10 mouse cellular contexts compared by ENCODE assay signal in the genomic region with DNA sequence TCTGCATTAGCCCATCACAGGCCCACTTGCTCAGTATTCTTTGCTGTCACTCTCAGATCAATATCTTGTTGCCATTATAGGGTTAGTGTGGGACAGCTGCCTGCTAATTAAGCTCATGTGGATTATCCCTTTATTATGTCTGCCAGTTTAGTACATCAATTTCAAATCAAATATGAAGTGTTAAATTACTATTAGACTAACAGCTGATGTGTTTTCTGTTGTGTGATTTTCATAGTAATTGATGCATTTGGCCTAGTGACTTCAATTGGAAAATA. TPM values are rescaled to one million over a fixed set of nuclear protein-coding genes. Genes with fewer than 3 reads are reported as not detected.
DNase-seq lines count a peak whose midpoint lies in the region; ATAC-seq and TF ChIP-seq lines count a peak whose summit lies in the region.
"Had no signal": no experiment of that assay in that cellular context is flagged by ENCODE, and none has a peak within 500 bp of the region (broad histone marks: within the 10 kb centered on the region; RNA-seq: fewer than 3 reads in every experiment).

No protein-coding gene starts in this region.

- H3K36me3 ChIP-seq in heart, embryonic 12.5 days = peaks cover 29% of the 10 kb centered on the region
- H3K36me3 ChIP-seq in liver, adult 2 months (ENCODE audit: control insufficient read depth, insufficient read depth, low read length) = no peaks in the 10 kb centered on the region
- H3K36me3 ChIP-seq in liver, embryonic 11.5 days (ENCODE audit: control insufficient read depth, insufficient read depth, low read length) = no peaks in the 10 kb centered on the region
- H3K36me3 ChIP-seq in embryonic facial prominence, embryonic 10.5 days (replicated peaks) = peaks cover 8% of the 10 kb centered on the region
- H3K36me3 ChIP-seq in forebrain, embryonic 16.5 days (ENCODE audit: control insufficient read depth, insufficient read depth) = no peaks in the 10 kb centered on the region

- peak overlapping the region; percentile 88 for H3K27ac ChIP-seq in heart, embryonic 12.5 days (ENCODE audit: poor library complexity, severe bottlenecking)
- peak overlapping the region; percentile 38 for H3K27ac ChIP-seq in liver, adult 2 months (replicated peaks; ENCODE audit: insufficient read depth, low read depth, low read length)
- no peak overlapping the region; the same call in 1 of the 2 replicates for H3K27ac ChIP-seq in liver, embryonic 11.5 days (ENCODE audit: low read depth, low read length)
- 0 out of 2 replicates have a peak overlapping the region, but pooled peaks have one; percentile 5 for H3K27ac ChIP-seq in embryonic facial prominence, embryonic 10.5 days (replicated peaks)
- no peak overlapping the region for H3K27ac ChIP-seq in forebrain, embryonic 16.5 days (ENCODE audit: low read length)

- H3K79me2 ChIP-seq in liver, adult 2 months (ENCODE audit: control insufficient read depth, insufficient read depth, low read length) = peaks cover 52% of the 10 kb centered on the region; the same call in 1 of the 2 replicates

- peak overlapping the region; percentile 36 for H3K4me2 ChIP-seq in heart, embryonic 12.5 days
- no peak overlapping the region for H3K4me2 ChIP-seq in liver, embryonic 11.5 days
- H3K4me2 ChIP-seq in forebrain, embryonic 16.5 days (ENCODE audit: low read length) = no peak overlapping the region
- H3K4me2 ChIP-seq: liver, embryonic 15.5 days had no signal

- DNase-seq in heart, postnatal 25 days (ENCODE audit: low spot score) = no peak
- no peak for DNase-seq in liver, adult 2 months (ENCODE audit: extremely low read depth, low read depth, low spot score)
- no peak for DNase-seq in liver, embryonic 11.5 days (ENCODE audit: low spot score)
- no peak for DNase-seq in embryonic facial prominence, embryonic 10.5 days (ENCODE audit: low spot score)
- DNase-seq in adrenal gland, postnatal 36 days = no peak
- DNase-seq: thymus, adult 2 months had no signal

- peaks cover 88% of the 10 kb centered on the region for H3K4me1 ChIP-seq in heart, embryonic 12.5 days (replicated peaks)
- H3K4me1 ChIP-seq in liver, adult 2 months (ENCODE audit: control insufficient read depth, insufficient read depth, low read length) = peaks cover 28% of the 10 kb centered on the region
- H3K4me1 ChIP-seq in liver, embryonic 11.5 days (replicated peaks; ENCODE audit: control insufficient read depth, insufficient read depth, low read length) = peaks cover 34% of the 10 kb centered on the region
- H3K4me1 ChIP-seq in embryonic facial prominence, embryonic 10.5 days = peaks cover 42% of the 10 kb centered on the region
- peaks cover 32% of the 10 kb centered on the region for H3K4me1 ChIP-seq in forebrain, embryonic 16.5 days (replicated peaks; ENCODE audit: control insufficient read depth, insufficient read depth, low read length)

- no peak overlapping the region for H3K4me3 ChIP-seq in heart, embryonic 12.5 days
- H3K4me3 ChIP-seq in liver, adult 2 months (ENCODE audit: insufficient read depth, low read depth, low read length) = no peak overlapping the region
- no peak overlapping the region for H3K4me3 ChIP-seq in liver, embryonic 11.5 days (ENCODE audit: low read depth, low read length)
- no peak overlapping the region for H3K4me3 ChIP-seq in embryonic facial prominence, embryonic 10.5 days
- H3K4me3 ChIP-seq in forebrain, embryonic 16.5 days (replicated peaks; ENCODE audit: low read length) = no peak overlapping the region
- H3K4me3 ChIP-seq: liver, embryonic 15.5 days had no signal

- TF ChIP-seq CTCF in liver, adult 2 months (IDR thresholded peaks at IDR 0.05; ENCODE audit: low read depth, low read length) = no peak

- no peak for TF ChIP-seq POLR2A in liver, adult 2 months (IDR thresholded peaks at IDR 0.05; ENCODE audit: extremely low read depth, insufficient read depth, low read length)

- no peaks in the 10 kb centered on the region for H3K27me3 ChIP-seq in heart, embryonic 12.5 days (replicated peaks)
- H3K27me3 ChIP-seq in liver, adult 2 months (ENCODE audit: control insufficient read depth, insufficient read depth, low read length) = no peaks in the 10 kb centered on the region
- no peaks in the 10 kb centered on the region for H3K27me3 ChIP-seq in liver, embryonic 11.5 days (replicated peaks; ENCODE audit: control insufficient read depth, insufficient read depth, low read length)
- H3K27me3 ChIP-seq in embryonic facial prominence, embryonic 10.5 days (replicated peaks; ENCODE audit: low read depth, poor library complexity, severe bottlenecking) = no peaks in the 10 kb centered on the region
- no peaks in the 10 kb centered on the region for H3K27me3 ChIP-seq in forebrain, embryonic 16.5 days (replicated peaks; ENCODE audit: control insufficient read depth, insufficient read depth, low read length)
- H3K27me3 ChIP-seq: liver, embryonic 15.5 days had no signal

- H3K9ac ChIP-seq in heart, embryonic 12.5 days = peak overlapping the region; percentile 46; the same call in 1 of the 2 replicates
- H3K9ac ChIP-seq in liver, adult 2 months (ENCODE audit: low read depth, low read length) = no peak overlapping the region
- H3K9ac ChIP-seq in liver, embryonic 11.5 days (ENCODE audit: low read depth, low read length) = no peak overlapping the region
- H3K9ac ChIP-seq in forebrain, embryonic 16.5 days (replicated peaks; ENCODE audit: low read depth, low read length) = no peak overlapping the region
- H3K9ac ChIP-seq: liver, embryonic 15.5 days had no signal

- ATAC-seq in heart, embryonic 12.5 days (ENCODE audit: insufficient number of reproducible peaks, low FRiP score) = no peak
- no peak for ATAC-seq in liver, embryonic 11.5 days (replicated peaks; ENCODE audit: low FRiP score)
- peak; percentile 35; the same call in 1 of the 2 replicates for ATAC-seq in forebrain, embryonic 16.5 days
- no peak for ATAC-seq in erythroid progenitor cell, adult 5-6 weeks (replicated peaks; ENCODE audit: low FRiP score, poor library complexity, severe bottlenecking)

- intact Hi-C loops in heart, postnatal 25 days (cut with DNase I) = no loop called here

- H3K9me3 ChIP-seq in heart, embryonic 12.5 days (replicated peaks) = no peaks in the 10 kb centered on the region
- H3K9me3 ChIP-seq in liver, embryonic 11.5 days (ENCODE audit: control insufficient read depth, low read length) = no peaks in the 10 kb centered on the region
- H3K9me3 ChIP-seq in embryonic facial prominence, embryonic 10.5 days = no peaks in the 10 kb centered on the region
- no peaks in the 10 kb centered on the region for H3K9me3 ChIP-seq in forebrain, embryonic 16.5 days (ENCODE audit: control insufficient read depth, low read length)
- H3K9me3 ChIP-seq: liver, embryonic 15.5 days had no signal

RNA-seq across cellular contexts. Expression of a gene that starts 25.5 kb away (rescaled TPM):
- polyA plus RNA-seq in heart, embryonic 12.5 days (2016; fragmentation: Nextera tagmentation; extraction: Ambion mirVana) = 23.1 and 23.3 TPM in 2 replicates
- 10 to 100 TPM; 78.6 to 79.5 TPM for total RNA-seq in heart, postnatal 25 days (2021)
- 32.3 and 33.4 TPM in 2 replicates for total RNA-seq in liver, adult 2 months (2014; rRNA removed)
- 5.5 and 7.7 TPM in 2 replicates for polyA plus RNA-seq in liver, adult 2 months (2012; rRNA removed)
- polyA plus RNA-seq in liver, embryonic 11.5 days (2014; fragmentation: Nextera tagmentation; extraction: Ambion mirVana) = 15.2 and 16.4 TPM in 2 replicates
- 7.3 and 7.4 TPM in 2 replicates for polyA plus RNA-seq in embryonic facial prominence, embryonic 10.5 days (2016; fragmentation: Nextera tagmentation; extraction: Ambion mirVana)
- polyA plus RNA-seq in forebrain, embryonic 16.5 days (2015; fragmentation: Nextera tagmentation; extraction: Ambion mirVana) = 28.1 and 29.7 TPM in 2 replicates
- 10 to 100 TPM; 20.0 to 21.6 TPM for total RNA-seq in adrenal gland, postnatal 36 days (2021)
- 63.8 and 75.5 TPM in 2 replicates for total RNA-seq in erythroid progenitor cell, adult 5-6 weeks (2015; ENCODE audit: low replicate concordance)
- total RNA-seq in erythroid progenitor cell, adult 5-6 weeks (2017; ENCODE audit: low replicate concordance) = 78.1 and 90.7 TPM in 2 replicates

Comparison
In these comparisons a context has a peak if more than half of its experiments do, and no peak if none do; other contexts are left out.
1. H3K27ac ChIP-seq: peak in heart, embryonic 12.5 days (single experiment), liver, adult 2 months (single experiment) and embryonic facial prominence, embryonic 10.5 days (single experiment); none in liver, embryonic 11.5 days (single experiment) and forebrain, embryonic 16.5 days (single experiment).